Mouse (Mus musculus) G1E-ER4 (cell line): ENCODE data around the gene Kit. TPM values are rescaled to one million over a fixed set of nuclear protein-coding genes. Genes with fewer than 3 reads are reported as not detected.

Experiments
- GATA1 ChIP-seq: IDR thresholded peaks from one replicate; pipeline ENCODE4 v1.8.0; 2012; ENCODE audit warnings: low read length, inconsistent platforms
- polyA plus RNA-seq: library from polyadenylated mRNA; stranded (reverse); fragments of >175 nt; gene quantifications from 2 replicates; pipeline ENCODE4 v1.2.3, GENCODE M21; 2012

Kit gene
- polyA plus RNA-seq, 1 experiment = 53.1 TPM

DNA sequence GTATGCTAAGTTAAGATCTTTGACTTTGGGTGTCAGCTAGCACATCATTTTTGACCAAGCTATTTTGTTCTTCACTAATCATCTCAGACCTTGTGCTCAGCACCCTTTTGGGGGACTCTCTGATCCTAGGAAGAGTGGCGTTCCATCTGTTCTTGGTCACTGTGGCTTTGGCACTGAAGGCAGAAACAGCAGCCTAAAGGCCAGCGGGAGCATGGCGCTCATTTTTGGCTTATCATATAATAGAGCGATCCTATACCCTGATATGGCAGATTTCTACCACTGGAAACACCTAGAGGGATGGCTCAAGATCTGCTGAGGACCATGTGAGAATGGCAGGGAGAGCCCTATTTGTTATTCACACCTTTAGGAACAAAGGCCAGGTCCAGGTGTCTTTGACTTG is 38.2 kb downstream of the Kit start:
- TF ChIP-seq GATA1 = no peak

DNA sequence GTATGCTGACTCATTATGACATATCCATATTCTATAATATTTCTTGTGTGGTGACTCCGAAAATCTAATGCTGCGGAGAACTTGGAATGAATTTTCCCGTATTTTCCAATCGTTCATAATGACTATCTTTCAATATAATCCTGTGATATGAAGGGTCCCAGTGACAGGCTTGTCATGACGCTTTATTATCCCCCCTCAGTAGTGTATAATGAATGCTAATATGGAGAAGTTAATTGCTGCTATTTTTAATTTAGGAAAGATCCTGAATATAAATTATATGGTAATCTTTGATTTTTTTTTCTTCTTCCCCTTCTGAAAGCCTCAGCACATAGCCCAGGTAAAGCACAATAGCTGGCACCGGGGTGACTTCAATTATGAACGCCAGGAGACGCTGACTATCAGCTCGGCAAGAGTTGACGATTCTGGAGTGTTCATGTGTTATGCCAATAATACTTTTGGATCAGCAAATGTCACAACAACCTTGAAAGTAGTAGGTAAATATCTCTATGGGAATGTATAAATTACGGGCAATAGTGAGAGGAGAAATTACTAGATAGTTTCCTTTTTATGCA is 40.4 kb downstream of the Kit start:
- no peak for TF ChIP-seq GATA1

DNA sequence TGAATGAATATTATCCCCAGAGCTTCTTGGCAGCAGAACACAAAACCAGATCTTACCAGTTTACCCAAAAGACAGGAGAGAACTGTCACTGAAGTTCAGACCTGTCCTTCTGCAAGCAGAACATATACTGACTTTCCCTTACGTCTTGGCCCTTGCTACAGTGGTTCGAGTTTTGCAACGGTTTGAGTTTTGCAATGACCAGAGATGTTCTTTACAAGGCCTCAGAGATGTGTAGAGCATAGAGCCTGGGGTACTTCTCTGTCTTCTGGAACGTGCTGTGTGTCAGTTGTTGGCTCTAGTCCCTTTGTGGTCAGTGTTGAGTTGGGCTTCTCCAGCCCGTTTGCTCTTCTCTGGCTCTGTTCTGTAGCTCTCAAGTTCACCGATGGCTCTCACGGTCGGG is 40.9 kb downstream of the Kit start:
- no peak for TF ChIP-seq GATA1

DNA sequence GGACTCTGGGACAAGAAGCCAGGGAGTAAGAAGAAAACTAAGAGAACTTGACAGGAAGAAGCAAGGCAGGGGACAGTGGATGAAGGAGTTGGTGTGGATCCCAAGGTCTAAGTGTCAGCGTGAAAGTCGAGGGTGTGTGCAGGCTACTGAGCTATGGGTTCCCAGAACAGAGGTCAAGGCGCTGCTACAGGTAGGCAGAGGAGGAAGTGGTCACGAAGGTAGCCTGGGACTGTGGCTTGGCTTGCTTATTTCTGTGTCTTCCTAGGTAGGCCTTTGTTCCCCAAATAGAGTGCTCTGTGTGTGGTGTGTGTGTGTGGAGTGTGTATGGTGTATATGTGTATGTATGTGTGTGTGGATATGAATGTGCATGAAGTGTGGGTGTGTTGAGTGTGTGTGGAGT is 47.7 kb downstream of the Kit start:
- no peak for TF ChIP-seq GATA1

DNA sequence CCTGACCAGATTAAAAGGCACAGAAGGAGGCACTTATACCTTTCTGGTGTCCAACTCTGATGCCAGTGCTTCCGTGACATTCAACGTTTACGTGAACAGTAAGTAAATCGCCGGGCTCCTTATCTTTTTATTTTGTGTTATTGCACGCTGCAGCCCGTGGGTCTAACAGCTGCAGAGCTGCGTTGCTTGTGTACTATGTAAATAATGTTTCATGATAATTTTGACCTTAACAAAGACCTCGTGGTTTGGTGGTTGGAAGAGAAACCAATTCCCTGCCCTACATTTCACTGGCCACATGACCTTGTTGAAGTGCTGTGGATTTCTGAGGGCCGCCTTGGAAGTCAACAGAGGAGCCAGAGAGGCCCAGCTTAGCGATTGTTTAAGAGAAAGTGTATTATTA is 48.3 kb downstream of the Kit start:
- TF ChIP-seq GATA1 = no peak

DNA sequence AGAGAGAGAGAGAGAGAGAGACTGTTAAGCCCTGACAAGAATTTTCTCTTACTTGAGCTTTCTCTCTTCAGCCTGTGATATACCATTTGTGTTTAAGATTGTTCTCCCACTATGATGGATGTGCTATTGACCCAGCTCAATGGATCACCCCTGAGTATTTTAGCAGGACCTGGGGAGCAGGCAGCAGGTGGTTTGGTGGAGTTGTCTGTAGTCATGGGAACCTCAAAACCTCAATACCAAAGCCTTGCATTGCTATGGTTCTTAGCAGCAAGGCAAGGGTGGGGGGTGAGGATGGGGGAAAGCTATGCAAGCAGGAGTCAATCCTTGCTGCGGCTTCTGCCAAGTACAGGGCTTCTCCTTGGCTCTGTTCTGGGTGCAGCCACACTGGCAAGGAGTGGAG is 48.8 kb downstream of the Kit start:
- no peak for TF ChIP-seq GATA1

DNA sequence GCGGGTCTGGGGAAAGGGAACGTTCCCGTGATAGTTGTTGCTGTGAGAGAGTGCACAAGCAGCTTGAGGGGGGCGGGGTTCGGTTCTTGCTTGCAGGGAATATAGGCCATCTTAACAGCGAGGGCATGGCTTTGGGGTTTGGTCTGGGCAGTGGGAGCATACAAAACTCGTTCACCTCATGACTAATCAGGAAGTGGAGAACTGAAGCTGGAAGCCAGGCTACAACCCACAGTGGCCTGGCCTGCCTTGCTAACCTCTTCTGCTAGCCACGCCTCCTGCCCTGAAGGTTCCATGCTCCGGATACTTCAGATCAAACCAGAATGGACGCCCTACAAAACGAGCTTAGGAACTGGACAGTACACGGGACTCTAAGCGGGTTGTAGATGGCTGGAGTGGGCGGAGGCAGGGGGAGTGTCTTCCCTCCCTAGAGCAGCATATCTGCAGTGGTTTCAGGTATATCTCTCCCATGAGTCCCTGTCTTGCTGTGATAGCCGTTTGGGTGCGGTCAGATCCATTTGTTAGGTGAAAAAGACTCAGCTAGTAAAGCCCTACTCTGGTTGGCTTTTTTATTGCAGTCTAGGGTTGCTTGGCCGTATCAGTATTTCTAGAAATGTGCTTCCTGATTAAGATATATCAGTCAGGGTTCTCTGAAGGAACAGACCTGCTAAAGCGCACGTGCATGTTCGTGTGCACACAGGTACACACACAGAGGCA is 49.4 kb downstream of the Kit start:
- peak; percentile 82 for TF ChIP-seq GATA1

DNA sequence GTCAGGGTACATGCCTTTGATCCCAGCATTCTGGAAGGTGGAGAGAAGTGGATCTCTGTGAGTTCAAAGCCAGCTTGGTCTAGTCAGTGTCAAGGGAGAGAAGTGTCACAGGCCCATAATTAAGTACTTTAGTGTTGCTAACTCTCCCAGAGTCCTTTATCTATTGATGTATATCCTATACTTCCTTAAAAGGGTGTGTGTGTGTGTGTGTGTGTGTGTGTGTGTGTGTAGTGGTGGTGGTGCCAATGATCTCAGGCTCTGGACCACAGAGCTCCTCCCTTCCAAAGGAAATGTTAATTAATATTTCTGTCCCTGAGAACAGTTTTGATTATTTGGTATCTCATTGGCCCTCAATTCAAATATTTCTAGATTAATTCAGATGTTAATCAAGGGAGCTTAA is 50.3 kb downstream of the Kit start:
- no peak for TF ChIP-seq GATA1

DNA sequence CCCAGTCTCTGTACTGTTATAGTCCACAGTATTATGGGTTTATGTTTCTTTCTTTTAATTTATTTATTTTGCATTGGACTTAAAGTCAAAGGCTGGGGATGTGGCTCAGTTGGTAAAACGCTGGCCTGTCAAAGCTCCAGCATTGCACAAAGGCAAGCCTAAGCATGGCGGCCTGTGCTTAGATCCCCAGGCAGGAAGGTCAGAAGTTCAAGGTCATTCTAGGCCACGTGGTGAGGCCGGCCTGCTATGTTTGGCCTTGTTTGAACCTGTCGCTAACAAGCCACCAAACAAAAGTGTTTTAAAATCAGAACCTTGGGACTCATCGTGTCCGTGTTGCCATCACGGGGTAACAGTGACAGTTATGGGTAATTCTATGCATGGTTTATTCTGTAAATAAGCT is 51.6 kb downstream of the Kit start:
- no peak for TF ChIP-seq GATA1

DNA sequence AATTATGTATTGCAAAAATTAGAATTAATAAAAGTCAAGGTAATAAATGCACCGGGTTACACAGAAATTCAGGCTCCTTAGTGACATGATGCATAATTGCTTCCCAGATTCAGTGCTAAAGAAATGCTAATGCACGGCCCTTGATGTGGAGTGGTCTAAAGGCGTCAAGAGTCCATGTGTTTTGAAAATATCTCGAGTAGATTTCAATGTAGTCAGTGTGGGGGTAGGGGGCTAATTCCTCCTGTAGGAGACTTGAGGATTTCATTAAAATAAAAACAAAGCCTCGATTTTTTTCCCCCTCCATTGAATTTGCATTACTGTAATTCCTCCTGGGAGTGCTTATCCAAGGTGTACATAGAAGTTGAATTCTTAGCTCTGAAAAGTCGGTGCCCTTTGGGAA is 52.0 kb downstream of the Kit start:
- TF ChIP-seq GATA1 = no peak

DNA sequence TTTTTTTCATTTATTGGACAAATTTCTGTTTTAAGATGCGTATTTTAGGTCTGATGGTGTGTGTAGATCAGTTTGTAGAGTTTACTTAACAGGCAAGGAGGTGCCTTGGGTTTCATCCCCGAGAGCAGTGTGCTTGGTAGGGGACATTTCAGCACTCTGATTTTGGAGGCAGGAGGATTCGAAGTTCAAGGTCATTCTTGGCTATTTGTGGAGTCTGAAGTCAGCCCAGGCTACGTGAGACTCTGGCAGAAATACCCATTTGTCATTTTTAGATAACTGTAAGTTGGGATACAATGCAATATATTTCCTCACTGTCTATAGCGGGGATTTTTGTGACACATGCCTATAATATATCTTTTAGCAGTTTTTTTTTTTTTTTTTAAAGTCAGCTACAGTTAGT is 57.5 kb downstream of the Kit start:
- no peak for TF ChIP-seq GATA1

DNA sequence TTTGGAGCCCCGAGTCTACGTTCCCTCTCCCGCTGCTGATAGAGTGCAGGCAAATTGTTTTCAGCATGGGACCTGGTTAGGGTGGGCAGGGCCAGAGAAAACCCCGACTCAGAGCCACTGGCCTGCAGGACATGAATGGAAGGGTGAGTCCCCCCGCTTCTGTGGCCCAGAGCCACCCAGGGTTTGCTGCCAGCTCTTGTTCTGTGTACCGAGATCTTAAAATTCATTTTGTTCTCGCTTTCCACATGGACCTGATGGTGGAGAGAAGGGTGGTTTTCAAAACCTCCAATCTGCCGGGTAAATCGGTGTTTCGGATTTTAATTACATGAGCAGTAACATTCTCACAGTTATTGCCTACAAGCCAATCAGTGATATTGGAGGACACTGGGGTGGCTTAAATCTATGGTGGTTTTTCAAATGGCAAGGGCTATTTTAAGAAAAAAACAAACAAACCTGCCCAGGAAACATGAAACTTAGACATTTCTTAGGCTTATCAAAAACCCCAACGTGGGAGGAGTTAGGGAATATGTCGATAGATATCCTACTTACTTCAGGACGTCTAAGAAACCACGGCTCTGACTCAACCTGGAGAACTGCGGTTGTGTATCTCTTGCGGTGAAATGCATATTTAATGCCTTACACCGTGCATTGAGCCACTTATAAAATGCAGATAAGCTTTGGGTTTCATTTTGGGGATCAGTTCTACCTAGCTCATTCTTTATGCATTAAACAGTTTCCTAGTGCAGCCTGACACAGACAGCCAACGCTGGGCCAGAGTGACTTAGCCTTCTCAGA is 58.3 kb downstream of the Kit start:
- peak; percentile 65 for TF ChIP-seq GATA1

DNA sequence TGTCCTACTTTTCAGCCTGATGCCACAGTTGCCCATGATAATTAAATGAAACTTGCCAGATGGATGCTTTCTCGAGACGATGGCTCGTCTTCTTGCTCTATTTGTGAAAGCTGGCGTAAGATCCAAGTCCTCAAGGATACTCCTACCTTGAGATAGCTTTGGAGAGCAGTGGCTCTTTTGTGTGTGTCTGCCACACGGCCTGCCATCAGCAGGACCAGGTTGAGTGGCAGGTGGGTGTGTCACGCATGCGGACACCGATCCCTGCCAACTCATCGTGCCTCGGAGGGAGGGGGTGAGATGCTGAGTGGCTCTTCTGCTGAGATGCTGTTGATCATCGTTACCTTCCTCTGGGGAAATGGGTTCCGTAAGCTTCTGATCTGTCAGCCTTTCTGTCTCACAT is 60.7 kb downstream of the Kit start:
- no peak for TF ChIP-seq GATA1

DNA sequence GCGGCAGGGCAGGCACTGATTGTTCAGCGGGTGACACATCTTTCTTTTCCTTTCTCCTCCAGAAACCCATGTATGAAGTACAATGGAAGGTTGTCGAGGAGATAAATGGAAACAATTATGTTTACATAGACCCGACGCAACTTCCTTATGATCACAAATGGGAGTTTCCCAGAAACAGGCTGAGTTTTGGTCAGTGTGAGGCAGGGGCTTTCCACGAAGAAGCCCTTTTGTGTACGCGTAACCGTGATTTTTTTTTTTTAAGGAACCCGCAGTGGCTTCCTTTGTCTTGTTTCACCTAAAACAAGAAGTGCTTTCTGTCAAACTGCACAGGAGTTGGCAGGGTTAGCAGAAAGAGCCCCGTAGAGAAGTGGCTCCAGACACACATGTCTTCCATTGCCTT is 65.9 kb downstream of the Kit start:
- no peak for TF ChIP-seq GATA1

DNA sequence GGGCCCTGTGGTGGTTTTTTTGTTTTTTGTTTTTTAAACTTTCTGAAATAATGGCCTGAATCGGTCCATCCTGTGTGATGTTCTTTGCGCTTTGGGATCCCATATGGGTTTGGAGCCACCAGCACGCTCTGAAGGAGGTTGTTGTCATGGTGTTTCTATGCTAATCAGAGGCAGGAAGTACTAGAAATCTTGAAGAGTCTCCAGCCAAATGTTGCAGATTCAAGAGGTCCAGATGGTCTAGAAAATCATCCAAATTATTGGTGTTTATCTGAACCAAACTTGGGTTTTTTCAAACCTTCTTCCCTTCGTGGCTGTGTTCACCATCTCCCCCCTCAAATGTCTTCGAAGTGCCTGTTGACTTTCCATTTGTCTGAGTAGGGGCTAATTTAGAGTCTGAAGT is 72.3 kb downstream of the Kit start:
- TF ChIP-seq GATA1 = no peak

DNA sequence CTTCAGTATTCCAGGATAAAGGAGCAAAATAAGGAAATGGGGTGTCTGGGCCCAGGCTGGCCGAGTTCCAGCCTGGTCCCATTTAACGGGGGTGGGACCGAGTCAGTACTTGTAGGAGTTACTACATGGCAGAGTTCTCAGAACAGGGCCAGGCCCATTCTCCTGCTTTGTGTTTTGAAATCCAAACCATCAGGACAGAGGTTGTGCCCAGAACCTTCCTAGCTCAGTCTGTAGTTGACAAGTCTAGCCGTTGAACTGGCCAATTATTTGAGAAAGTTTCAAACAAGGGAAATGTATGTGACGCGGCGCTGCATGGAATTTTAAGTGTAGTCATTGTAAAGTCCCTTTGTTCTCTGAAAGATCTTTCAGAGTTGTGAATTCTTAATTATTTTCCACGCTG is 75.8 kb downstream of the Kit start:
- TF ChIP-seq GATA1 = no peak

DNA sequence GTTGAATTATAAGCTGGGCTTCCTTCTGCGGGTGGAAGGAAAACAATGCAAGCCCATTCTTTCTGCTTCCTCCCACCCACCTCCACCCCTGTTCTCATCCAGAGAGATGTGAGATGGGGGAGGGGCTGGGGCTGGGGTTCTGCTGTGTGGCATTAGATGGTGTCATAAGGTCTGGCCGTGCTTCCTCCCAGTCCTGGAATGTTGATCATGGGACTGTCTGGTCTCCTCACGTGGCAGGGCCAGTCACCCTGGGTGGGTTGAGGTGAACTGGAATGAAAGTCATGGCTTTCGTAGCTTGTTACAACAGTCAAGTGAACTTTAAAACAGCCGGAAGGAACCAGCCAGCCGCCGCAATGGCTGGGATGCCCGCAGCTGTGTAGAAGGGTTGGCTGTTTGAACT is 78.7 kb downstream of the Kit start:
- TF ChIP-seq GATA1 = no peak

DNA sequence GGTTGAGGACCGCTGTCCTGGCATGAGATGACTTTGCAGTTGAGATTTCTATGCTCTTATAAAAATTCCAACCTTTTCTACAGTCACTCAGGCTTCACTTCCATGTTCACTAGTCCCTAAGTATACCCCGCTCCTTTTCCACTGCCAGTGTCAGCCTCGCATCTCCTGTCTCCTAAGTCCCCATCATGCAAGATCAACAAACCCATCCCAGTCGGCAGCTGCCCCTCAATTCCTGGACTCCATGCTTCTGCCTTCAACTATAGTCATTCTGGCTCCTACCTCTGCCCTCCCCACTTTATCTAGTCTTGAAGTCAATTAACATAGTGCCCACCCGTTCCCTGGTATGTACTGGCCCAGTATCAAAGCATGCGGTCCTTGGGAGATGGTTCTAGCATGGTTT is 83.9 kb downstream of the Kit start:
- TF ChIP-seq GATA1 = no peak
